Mouse (Mus musculus): Measurements from ENCODE around the gene Nav2.

The Nav2 gene

GRCm38 (mm10) chr7:49373173-49373572 lies 464.7 kb downstream of the Nav2 start:
- DNase-seq: no peak

- no peak for DNase-seq
These were observed 465.1 kb downstream of the Nav2 start for GRCm38 (mm10) chr7:49373661-49374060.

GRCm38 (mm10) chr7:49375499-49375974 lies 467.0 kb downstream of the Nav2 start:
- DNase-seq: no peak

- DNase-seq: no peak
These were observed 470.1 kb downstream of the Nav2 start for GRCm38 (mm10) chr7:49378608-49379007.

- DNase-seq: no peak
These were observed 472.4 kb downstream of the Nav2 start for GRCm38 (mm10) chr7:49380940-49381339.

GRCm38 (mm10) chr7:49382884-49383283 lies 474.4 kb downstream of the Nav2 start:
- DNase-seq: no peak

- no peak for DNase-seq
These were observed 479.6 kb downstream of the Nav2 start for GRCm38 (mm10) chr7:49388137-49388536.

GRCm38 (mm10) chr7:49390312-49390711 lies 481.8 kb downstream of the Nav2 start:
- no peak for DNase-seq

- DNase-seq: no peak
These were observed 482.3 kb downstream of the Nav2 start for GRCm38 (mm10) chr7:49390829-49391228.

- DNase-seq: no peak
These were observed 483.7 kb downstream of the Nav2 start for GRCm38 (mm10) chr7:49392180-49392579.

GRCm38 (mm10) chr7:49392834-49393233 lies 484.3 kb downstream of the Nav2 start:
- no peak for DNase-seq

GRCm38 (mm10) chr7:49393857-49394256 lies 485.3 kb downstream of the Nav2 start:
- no peak for DNase-seq

- no peak for DNase-seq
These were observed 487.7 kb downstream of the Nav2 start for GRCm38 (mm10) chr7:49396202-49396601.

- no peak for DNase-seq
These were observed 489.0 kb downstream of the Nav2 start for GRCm38 (mm10) chr7:49397441-49398003.

- no peak for DNase-seq
These were observed 489.6 kb downstream of the Nav2 start for GRCm38 (mm10) chr7:49398020-49398516.

- DNase-seq: peak; percentile 65
These were observed 490.8 kb downstream of the Nav2 start for GRCm38 (mm10) chr7:49399314-49399713.

GRCm38 (mm10) chr7:49400463-49400862 lies 491.9 kb downstream of the Nav2 start:
- DNase-seq: no peak

GRCm38 (mm10) chr7:49402526-49402925 lies 494.0 kb downstream of the Nav2 start:
- DNase-seq: no peak

- no peak for DNase-seq
These were observed 499.2 kb downstream of the Nav2 start for GRCm38 (mm10) chr7:49407688-49408087.

GRCm38 (mm10) chr7:49408625-49409024 lies 500.1 kb downstream of the Nav2 start:
- no peak for DNase-seq

GRCm38 (mm10) chr7:49409265-49409664 lies 500.7 kb downstream of the Nav2 start:
- DNase-seq: no peak

- DNase-seq: no peak
These were observed 501.7 kb downstream of the Nav2 start for GRCm38 (mm10) chr7:49410188-49410587.

- no peak for DNase-seq
These were observed 502.4 kb downstream of the Nav2 start for GRCm38 (mm10) chr7:49410892-49411291.

GRCm38 (mm10) chr7:49411803-49412202 lies 503.3 kb downstream of the Nav2 start:
- DNase-seq: no peak

- DNase-seq: no peak
These were observed 506.6 kb downstream of the Nav2 start for GRCm38 (mm10) chr7:49415131-49415530.

Measured in cerebellum, adult 8-10 months (tissue).